Mouse (Mus musculus) ES-E14 (cell line): ENCODE results near the gene Sparc. TPM values are rescaled to one million over a fixed set of nuclear protein-coding genes. Genes with fewer than 3 reads are reported as not detected.

Experiments
- DNase-seq: peaks from one replicate; pipeline ENCODE4 v3.0.0-alpha.2; 2013; ENCODE audit warnings: low read depth, low spot score
- H3K27ac ChIP-seq: 2 replicates; pipeline ENCODE4 v1.5.1; 2012; ENCODE audit warnings: low read depth, mild to moderate bottlenecking, low read length, moderate library complexity, mixed read lengths; ENCODE audit not compliant: poor library complexity, insufficient read depth, severe bottlenecking
- H3K36me3 ChIP-seq: 2 replicates; pipeline ENCODE4 v1.6.1; 2012; ENCODE audit warnings: mild to moderate bottlenecking, low read length, moderate library complexity, mixed read lengths; ENCODE audit not compliant: control insufficient read depth, poor library complexity, insufficient read depth, severe bottlenecking
- H3K4me1 ChIP-seq, 2 experiments: fragments of 150-350 bp in 1 of 2; sonication (generic) in 1 of 2; 2 replicates each; pipeline ENCODE4 v1.6.1; 2012; ENCODE audit warnings: low read length in 2 of 2, mild to moderate bottlenecking in 1 of 2, mixed read lengths in 1 of 2; ENCODE audit not compliant: control insufficient read depth in 2 of 2, insufficient read depth in 2 of 2, poor library complexity in 1 of 2
- H3K4me3 ChIP-seq, 2 experiments: fragments of 150-350 bp in 1 of 2; sonication (generic) in 1 of 2; 2 replicates each; pipeline ENCODE4 v1.5.1; 2012; ENCODE audit warnings: low read length in 2 of 2, low read depth in 1 of 2, mild to moderate bottlenecking in 1 of 2, mixed read lengths in 1 of 2; ENCODE audit not compliant: insufficient read depth in 1 of 2, poor library complexity in 1 of 2, severe bottlenecking in 1 of 2
- H3K9ac ChIP-seq: 2 replicates; pipeline ENCODE4 v1.6.1; 2012; ENCODE audit warnings: low read depth, mild to moderate bottlenecking, low read length, mixed read lengths; ENCODE audit not compliant: poor library complexity, insufficient read depth, severe bottlenecking
- H3K9me3 ChIP-seq: fragments of 150-350 bp; sonication (generic); 2 replicates; pipeline ENCODE4 v1.6.1; 2012; ENCODE audit warnings: low read depth, mild to moderate bottlenecking, low read length; ENCODE audit not compliant: control insufficient read depth, insufficient read depth
- CHD2 ChIP-seq: IDR thresholded peaks from 2 replicates; pipeline ENCODE4 v1.6.1; 2014; ENCODE audit warnings: mild to moderate bottlenecking, low read depth, low read length, inconsistent platforms
- HCFC1 ChIP-seq: IDR thresholded peaks from 2 replicates; pipeline ENCODE4 v1.6.1; 2012; ENCODE audit warnings: low read length, inconsistent platforms, borderline replicate concordance; ENCODE audit not compliant: insufficient read depth
- MAFK ChIP-seq: IDR thresholded peaks from 2 replicates; pipeline ENCODE4 v1.6.1; 2014; ENCODE audit warnings: mild to moderate bottlenecking, low read depth, low read length, inconsistent platforms; ENCODE audit not compliant: insufficient read depth
- ZC3H11A ChIP-seq: IDR thresholded peaks from 2 replicates; pipeline ENCODE4 v1.6.1; 2012; ENCODE audit warnings: low read depth, mild to moderate bottlenecking, inconsistent platforms, low read length, borderline replicate concordance
- ZNF384 ChIP-seq: IDR thresholded peaks from 2 replicates; pipeline ENCODE4 v1.6.1; 2012; ENCODE audit warnings: low read depth, low read length, inconsistent platforms
- in situ Hi-C, 2 experiments: fragments of 600-800 bp; cut with MboI; formaldehyde crosslinking; loops; one replicate each; pipeline ENCODE4 v1.15.1; 2025; ENCODE audit warnings: low sequenced_read_pairs in 2 of 2, inconsistent platforms in 1 of 2; ENCODE audit not compliant: unreplicated experiment in 2 of 2
- total RNA-seq: library from RNA; depleted of rRNA; stranded (reverse); fragments of 300-350 nt; gene quantifications from 2 replicates; pipeline ENCODE4 v1.2.3, GENCODE M21; 2012

Sparc gene
- total RNA-seq, 1 experiment = 485 TPM

DNA sequence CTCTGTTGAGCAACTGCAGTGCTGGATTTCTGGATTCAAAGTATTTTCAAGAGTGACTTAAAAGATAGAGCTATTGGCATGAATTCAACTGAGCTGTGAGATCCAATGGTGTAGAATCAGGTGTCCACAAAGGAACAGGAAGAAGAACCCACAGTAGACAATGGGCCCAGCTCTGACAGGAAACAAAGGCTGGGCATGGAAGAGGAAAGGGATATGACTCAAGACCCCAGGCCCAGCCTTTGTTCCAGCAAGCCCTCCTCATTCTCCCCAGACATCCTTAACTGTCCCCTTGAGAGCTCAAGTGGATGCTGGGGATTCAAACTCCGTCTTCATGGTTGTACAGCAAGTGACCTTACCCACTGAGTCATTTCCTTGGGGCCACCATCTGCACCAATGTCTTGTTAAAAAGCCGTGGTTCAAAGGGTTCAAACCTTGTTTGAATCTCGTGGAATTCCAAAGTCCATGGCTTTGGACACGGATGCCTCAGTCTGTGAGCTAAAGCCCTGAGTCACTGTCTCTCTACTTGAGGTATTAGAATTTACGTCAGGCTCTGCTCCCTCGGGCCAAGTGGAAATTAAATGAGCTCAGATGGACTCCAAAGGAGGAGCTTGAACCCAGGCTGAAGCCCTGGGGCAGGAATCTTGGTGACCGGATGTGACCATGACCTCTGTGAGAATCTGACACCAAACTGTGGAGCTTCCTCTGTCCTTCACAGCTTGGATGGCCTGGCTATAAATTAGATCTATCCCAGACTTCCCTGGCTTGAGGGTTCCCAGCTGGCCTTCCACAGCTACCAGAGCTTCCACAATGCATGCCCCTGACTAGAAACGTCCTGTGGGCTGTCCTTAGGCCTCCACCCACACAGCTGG is 17.1 kb downstream of the Sparc start:
- in situ Hi-C loops = no loop called here
- TF ChIP-seq HCFC1 (no peak), MAFK (no peak), ZNF384 (no peak), CHD2 (no peak), ZC3H11A (no peak)
- Histone ChIP-seq H3K4me1 (peaks cover 1 to 6% of the 10 kb centered on the region in 2 experiments; a peak in 2 of 4 replicates), H3K27ac (no peak overlapping the region), H3K9ac (no peak overlapping the region), H3K4me3 (no peak overlapping the region), H3K9me3 (no peaks in the 10 kb centered on the region), H3K36me3 (peaks cover 38% of the 10 kb centered on the region)
- DNase-seq = no peak

DNA sequence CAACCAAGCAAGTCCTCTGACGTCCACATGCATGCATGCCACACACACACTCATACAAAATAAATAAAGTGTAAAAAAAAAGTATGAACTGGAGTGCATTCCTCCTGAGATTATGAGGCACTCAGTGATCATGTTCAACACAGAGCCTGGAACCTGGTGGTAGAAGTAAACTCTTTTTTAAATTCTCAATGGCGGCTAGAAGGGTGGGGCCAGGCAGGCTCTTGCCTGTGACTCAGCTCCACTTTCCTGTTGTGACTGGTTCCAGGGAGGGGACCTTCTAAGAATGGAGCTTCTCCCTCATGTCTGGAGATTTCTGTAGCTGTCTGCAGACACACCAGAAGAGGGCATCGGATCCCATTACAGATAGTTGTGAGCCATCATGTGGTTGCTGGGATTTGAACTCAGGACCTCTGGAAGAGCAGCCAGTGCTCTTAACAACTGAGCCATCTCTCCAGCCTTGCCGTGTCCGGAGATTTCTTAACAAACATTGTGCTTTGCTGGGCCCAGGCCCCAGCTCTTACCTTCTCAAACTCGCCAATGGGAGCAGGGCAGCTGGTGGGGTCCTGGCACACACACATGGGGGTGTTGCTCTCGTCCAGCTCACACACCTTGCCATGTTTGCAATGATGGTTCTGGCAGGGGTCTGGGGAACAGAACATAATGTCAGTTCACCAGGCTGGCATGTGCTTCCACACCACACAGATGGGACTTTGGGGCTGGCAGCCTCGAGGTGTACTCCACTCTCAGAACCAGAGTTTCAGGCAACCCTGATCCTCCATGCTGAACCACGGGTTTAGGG is 18.1 kb downstream of the Sparc start:
- in situ Hi-C loops = no loop called here
- Histone ChIP-seq H3K36me3 (peaks cover 42% of the 10 kb centered on the region), H3K9me3 (no peaks in the 10 kb centered on the region), H3K27ac (no peak overlapping the region), H3K9ac (no peak overlapping the region), H3K4me3 (no peak overlapping the region), H3K4me1 (0 out of 4 replicates have a peak, but pooled peaks cover 1 to 4% of the 10 kb centered on the region in 2 experiments)
- DNase-seq = no peak
- TF ChIP-seq ZNF384 (no peak), ZC3H11A (no peak), MAFK (no peak), CHD2 (no peak), HCFC1 (no peak)

DNA sequence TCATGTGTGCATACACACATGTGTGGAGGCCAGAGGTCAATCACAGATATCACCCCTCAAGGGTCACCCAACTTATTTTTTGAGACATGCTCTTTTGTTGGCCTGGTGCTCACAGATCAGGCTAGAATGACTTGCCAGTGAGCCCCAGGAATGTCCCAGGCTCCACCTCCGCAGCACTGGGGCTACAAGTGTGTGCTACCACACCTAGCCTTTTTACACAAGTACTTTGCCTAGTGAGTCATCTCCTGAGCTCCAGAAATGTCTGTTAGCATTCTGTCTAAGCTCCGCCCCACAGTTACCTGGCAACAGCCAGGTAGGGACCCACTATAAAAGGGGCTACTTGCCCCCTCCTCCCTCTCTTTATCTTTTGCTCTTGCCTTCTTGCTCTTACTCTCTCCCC is 22.1 kb downstream of the Sparc start:
- H3K9ac ChIP-seq = no peak overlapping the region
- TF ChIP-seq CHD2 (no peak), ZC3H11A (no peak), HCFC1 (no peak), MAFK (no peak), ZNF384 (no peak)
- H3K4me3 ChIP-seq = no peak overlapping the region
- in situ Hi-C loops = no loop called here
- no peaks in the 10 kb centered on the region for H3K4me1 ChIP-seq
- H3K9me3 ChIP-seq = no peaks in the 10 kb centered on the region
- no peak for DNase-seq
- H3K36me3 ChIP-seq = peaks cover 46% of the 10 kb centered on the region
- no peak overlapping the region for H3K27ac ChIP-seq

DNA sequence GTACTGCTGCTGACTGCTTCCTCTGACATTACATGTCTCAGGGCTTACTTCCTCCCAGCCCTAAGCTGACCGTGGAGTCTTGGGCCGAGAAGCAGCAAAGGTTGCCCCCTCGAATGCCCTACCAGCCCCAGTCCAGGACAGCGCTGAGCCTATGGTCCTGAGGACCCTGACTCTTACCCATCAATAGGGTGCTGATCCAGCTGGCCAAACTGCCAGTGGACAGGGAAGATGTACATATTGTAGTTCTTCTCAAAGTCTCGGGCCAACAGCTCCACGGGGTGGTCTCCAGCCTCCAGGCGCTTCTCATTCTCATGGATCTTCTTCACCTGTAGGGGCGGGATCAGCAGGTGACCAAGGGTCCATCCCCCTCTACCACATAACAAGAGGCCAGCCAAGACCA is 24.6 kb downstream of the Sparc start:
- DNase-seq = no peak
- H3K9ac ChIP-seq = no peak overlapping the region
- no peaks in the 10 kb centered on the region for H3K9me3 ChIP-seq
- H3K36me3 ChIP-seq = peaks cover 41% of the 10 kb centered on the region
- no peaks in the 10 kb centered on the region for H3K4me1 ChIP-seq
- in situ Hi-C loops = loop anchor here in 1 of 2 experiments (10.0 kb wide), 1 partner anchor 46 kb away; no protein-coding TSS in a partner anchor
- no peak for TF ChIP-seq HCFC1
- TF ChIP-seq ZC3H11A = no peak
- TF ChIP-seq CHD2 = no peak
- TF ChIP-seq MAFK = no peak
- TF ChIP-seq ZNF384 = no peak
- H3K4me3 ChIP-seq = no peak overlapping the region
- no peak overlapping the region for H3K27ac ChIP-seq
